ENCODE assay signal across 17 mouse cellular contexts in genomic region chr16:63287655-63288054, GRCm38 (mm10).
A peak's percentile ranks its signal among the peaks of the same experiment; 100 is the strongest.
DNase-seq lines count a peak whose midpoint lies in the region; ATAC-seq lines count a peak whose summit lies in the region.
"Had no signal": no experiment of that assay in that cellular context is flagged by ENCODE, and none has a peak within 500 bp of the region (broad histone marks: within the 10 kb centered on the region; RNA-seq: fewer than 3 reads in every experiment).

No protein-coding gene starts in this region.

- no peak overlapping the region for H3K9ac ChIP-seq in liver, embryonic 12.5 days
- no peak overlapping the region for H3K9ac ChIP-seq in embryonic facial prominence, embryonic 11.5 days (replicated peaks; ENCODE audit: low read length)
- no peak overlapping the region for H3K9ac ChIP-seq in embryonic facial prominence, embryonic 15.5 days
- H3K9ac ChIP-seq in limb, embryonic 13.5 days, result no peak overlapping the region
- H3K9ac ChIP-seq: heart, embryonic 15.5 days; stomach, embryonic 15.5 days had no signal

- H3K9me3 ChIP-seq in liver, embryonic 12.5 days (replicated peaks), result no peaks in the 10 kb centered on the region
- no peaks in the 10 kb centered on the region for H3K9me3 ChIP-seq in embryonic facial prominence, embryonic 11.5 days (replicated peaks; ENCODE audit: control insufficient read depth, low read length)
- H3K9me3 ChIP-seq in embryonic facial prominence, embryonic 15.5 days (replicated peaks), result no peaks in the 10 kb centered on the region
- H3K9me3 ChIP-seq in limb, embryonic 13.5 days, result no peaks in the 10 kb centered on the region
- H3K9me3 ChIP-seq: heart, embryonic 15.5 days; hindbrain, embryonic 10.5 days; stomach, embryonic 15.5 days had no signal

- no peaks in the 10 kb centered on the region for H3K36me3 ChIP-seq in liver, embryonic 12.5 days
- no peaks in the 10 kb centered on the region for H3K36me3 ChIP-seq in embryonic facial prominence, embryonic 11.5 days (replicated peaks; ENCODE audit: control insufficient read depth, insufficient read depth, low read depth, low read length)
- no peaks in the 10 kb centered on the region for H3K36me3 ChIP-seq in embryonic facial prominence, embryonic 15.5 days
- no peaks in the 10 kb centered on the region for H3K36me3 ChIP-seq in limb, embryonic 13.5 days
- H3K36me3 ChIP-seq: heart, embryonic 15.5 days; hindbrain, embryonic 10.5 days; stomach, embryonic 15.5 days had no signal

- H3K4me1 ChIP-seq in liver, embryonic 12.5 days, result no peaks in the 10 kb centered on the region
- H3K4me1 ChIP-seq in embryonic facial prominence, embryonic 11.5 days (ENCODE audit: control insufficient read depth, insufficient read depth, low read length), result no peaks in the 10 kb centered on the region
- H3K4me1 ChIP-seq in embryonic facial prominence, embryonic 15.5 days, result peaks cover 3% of the 10 kb centered on the region
- H3K4me1 ChIP-seq in limb, embryonic 13.5 days, result peaks cover 18% of the 10 kb centered on the region
- H3K4me1 ChIP-seq: heart, embryonic 15.5 days; hindbrain, embryonic 10.5 days; stomach, embryonic 15.5 days had no signal

- WGBS in liver, embryonic 12.5 days (ENCODE audit: insufficient replicate concordance), result 68% methylated on average over 7 of the region's 7 CpGs
- WGBS in embryonic facial prominence, embryonic 11.5 days, result 48% methylated on average over 7 of the region's 7 CpGs
- WGBS in embryonic facial prominence, embryonic 15.5 days, result 26% methylated on average over 7 of the region's 7 CpGs
- 15% methylated on average over 7 of the region's 7 CpGs for WGBS in limb, embryonic 13.5 days

- no peak overlapping the region for H3K4me2 ChIP-seq in liver, embryonic 12.5 days
- no peak overlapping the region for H3K4me2 ChIP-seq in embryonic facial prominence, embryonic 11.5 days (ENCODE audit: low read depth, low read length)
- 0 out of 2 replicates have a peak overlapping the region, but pooled peaks have one; percentile 4 for H3K4me2 ChIP-seq in embryonic facial prominence, embryonic 15.5 days (replicated peaks)
- H3K4me2 ChIP-seq in limb, embryonic 13.5 days (replicated peaks), result 0 out of 2 replicates have a peak overlapping the region, but pooled peaks have one; percentile 30
- H3K4me2 ChIP-seq: heart, embryonic 15.5 days; stomach, embryonic 15.5 days had no signal

- intact Hi-C loops in heart, postnatal 14 days (cut with DNase I), result no loop called here

- no peak for ATAC-seq in liver, embryonic 12.5 days
- no peak for ATAC-seq in embryonic facial prominence, embryonic 11.5 days (replicated peaks; ENCODE audit: insufficient number of reproducible peaks, low FRiP score, low TSS enrichment, low read depth)
- peak; percentile 80 for ATAC-seq in embryonic facial prominence, embryonic 15.5 days (ENCODE audit: insufficient number of reproducible peaks, low FRiP score, low TSS enrichment, low read depth)
- peak; percentile 95 for ATAC-seq in limb, embryonic 13.5 days (ENCODE audit: low FRiP score, low read depth)
- ATAC-seq: midbrain, embryonic 16.5 days had no signal

- DNase-seq in liver, result peak; percentile 5
- DNase-seq in embryonic facial prominence, embryonic 11.5 days (ENCODE audit: low spot score), result peak; percentile 77
- no peak for DNase-seq in heart, postnatal 14 days
- DNase-seq in yolk sac, embryonic 10.5 days (ENCODE audit: low spot score), result no peak
- DNase-seq: cerebellum, adult 9-10 months; gastrocnemius, postnatal 10 days; heart, adult 18-20 months; left cerebral cortex, postnatal 4 days; spleen, adult 18-20 months; thymus, adult 2 months had no signal

- no peak overlapping the region for H3K27ac ChIP-seq in liver, embryonic 12.5 days
- no peak overlapping the region for H3K27ac ChIP-seq in embryonic facial prominence, embryonic 11.5 days (replicated peaks; ENCODE audit: low read depth, low read length)
- no peak overlapping the region for H3K27ac ChIP-seq in embryonic facial prominence, embryonic 15.5 days (replicated peaks)
- H3K27ac ChIP-seq in limb, embryonic 13.5 days, result peak overlapping the region; percentile 52; the same call in 1 of the 2 replicates
- H3K27ac ChIP-seq: heart, embryonic 15.5 days; hindbrain, embryonic 10.5 days; stomach, embryonic 15.5 days had no signal

- H3K4me3 ChIP-seq in liver, embryonic 12.5 days, result no peak overlapping the region
- H3K4me3 ChIP-seq in embryonic facial prominence, embryonic 11.5 days (ENCODE audit: low read depth, low read length), result no peak overlapping the region
- no peak overlapping the region for H3K4me3 ChIP-seq in embryonic facial prominence, embryonic 15.5 days (replicated peaks)
- H3K4me3 ChIP-seq in limb, embryonic 13.5 days, result no peak overlapping the region
- H3K4me3 ChIP-seq: heart, embryonic 15.5 days; hindbrain, embryonic 10.5 days; stomach, embryonic 15.5 days had no signal

- H3K27me3 ChIP-seq in liver, embryonic 12.5 days (replicated peaks), result no peaks in the 10 kb centered on the region
- no peaks in the 10 kb centered on the region for H3K27me3 ChIP-seq in embryonic facial prominence, embryonic 11.5 days (ENCODE audit: control insufficient read depth, insufficient read depth, low read length)
- H3K27me3 ChIP-seq in embryonic facial prominence, embryonic 15.5 days, result no peaks in the 10 kb centered on the region
- no peaks in the 10 kb centered on the region for H3K27me3 ChIP-seq in limb, embryonic 13.5 days
- H3K27me3 ChIP-seq: heart, embryonic 15.5 days; stomach, embryonic 15.5 days had no signal

Comparison
In these comparisons a context has a peak if more than half of its experiments do, and no peak if none do; other contexts are left out.
1. ATAC-seq: peak in embryonic facial prominence, embryonic 15.5 days (single experiment) and limb, embryonic 13.5 days (single experiment); none in liver, embryonic 12.5 days (single experiment) and embryonic facial prominence, embryonic 11.5 days (single experiment).
2. H3K4me2 ChIP-seq: peak in embryonic facial prominence, embryonic 15.5 days (single experiment) and limb, embryonic 13.5 days (single experiment); none in liver, embryonic 12.5 days (single experiment) and embryonic facial prominence, embryonic 11.5 days (single experiment).
3. DNase-seq: peak in liver (single experiment) and embryonic facial prominence, embryonic 11.5 days (single experiment); none in heart, postnatal 14 days (0 of 2) and yolk sac, embryonic 10.5 days (single experiment).